Mouse (Mus musculus): Measurements from ENCODE around the gene Gk5.
"Not testable (repeated sequence)": the region's sequence is repeated elsewhere in the genome, so short reads cannot be mapped to it uniquely, and the experiment has no call there.

DNA sequence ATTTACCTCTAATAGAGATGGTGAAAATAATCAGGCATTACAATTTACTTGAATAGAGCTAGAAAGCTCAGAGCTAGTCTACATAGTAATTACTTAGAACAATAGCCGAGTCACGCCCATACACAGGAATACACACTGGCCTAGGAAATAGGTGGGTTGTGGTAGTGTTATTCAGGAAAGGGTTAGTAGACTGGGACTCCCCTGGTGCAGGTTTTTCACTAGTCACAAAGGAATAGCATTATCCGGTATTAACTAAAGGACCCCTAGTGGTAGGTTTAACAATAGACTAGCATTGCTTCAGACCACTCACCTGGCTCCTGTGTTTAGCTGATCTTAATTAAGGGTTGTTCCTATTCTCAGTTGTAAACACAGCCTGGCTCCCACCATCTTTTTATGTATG, 30.7 kb upstream of the Gk5 start:
- TF ChIP-seq CTCF (IDR thresholded peaks at IDR 0.05; ENCODE audit: low read depth, low read length); POLR2A (IDR thresholded peaks at IDR 0.05; ENCODE audit: insufficient read depth, low read length); EP300 (IDR thresholded peaks at IDR 0.05; ENCODE audit: insufficient read depth, low read depth, low read length): not testable (repeated sequence)
